Mouse (Mus musculus): ENCODE data around the gene Gm20388. TPM values are rescaled to one million over a fixed set of nuclear protein-coding genes. Genes with fewer than 3 reads are reported as not detected.

The Gm20388 gene
- polyA plus RNA-seq, 1 experiment from 2014 or later = not detected

- Histone ChIP-seq H3K9me3 (no peaks in the 10 kb centered on the region), H3K4me1 (peaks cover 92% of the 10 kb centered on the region), H3K4me2 (no peak overlapping the region), H3K27me3 (no peaks in the 10 kb centered on the region), H3K27ac (no peak overlapping the region), H3K36me3 (no peaks in the 10 kb centered on the region), H3K9ac (no peak overlapping the region), H3K4me3 (no peak overlapping the region)
- WGBS = 84% methylated on average over 2 of the region's 2 CpGs
- ATAC-seq (ENCODE audit: insufficient number of reproducible peaks, insufficient read depth, low FRiP score, low TSS enrichment, low read depth) = no peak
These were observed 604.6 kb downstream of the Gm20388 start for GRCm38 (mm10) chr8:120515214-120515613.

- Histone ChIP-seq H3K36me3 (no peaks in the 10 kb centered on the region), H3K9me3 (no peaks in the 10 kb centered on the region), H3K4me2 (no peak overlapping the region), H3K27ac (no peak overlapping the region), H3K9ac (no peak overlapping the region), H3K4me3 (no peak overlapping the region), H3K4me1 (peaks cover 92% of the 10 kb centered on the region), H3K27me3 (no peaks in the 10 kb centered on the region)
- no peak for ATAC-seq (ENCODE audit: insufficient number of reproducible peaks, insufficient read depth, low FRiP score, low TSS enrichment, low read depth)
- 89% methylated on average over 6 of the region's 6 CpGs for WGBS
These were observed 605.0 kb downstream of the Gm20388 start for GRCm38 (mm10) chr8:120515650-120516049.

- WGBS = 16% methylated on average over 12 of the region's 12 CpGs
- Histone ChIP-seq H3K9ac (0 out of 2 replicates have a peak overlapping the region, but pooled peaks have one; percentile 40), H3K27me3 (no peaks in the 10 kb centered on the region), H3K9me3 (no peaks in the 10 kb centered on the region), H3K4me2 (peak overlapping the region; percentile 40), H3K4me1 (peaks cover 92% of the 10 kb centered on the region), H3K36me3 (no peaks in the 10 kb centered on the region), H3K27ac (no peak overlapping the region), H3K4me3 (no peak overlapping the region)
- no peak for ATAC-seq (ENCODE audit: insufficient number of reproducible peaks, insufficient read depth, low FRiP score, low TSS enrichment, low read depth)
These were observed 605.6 kb downstream of the Gm20388 start for GRCm38 (mm10) chr8:120516182-120516755.

GRCm38 (mm10) chr8:120517666-120518410, 607.2 kb downstream of the Gm20388 start:
- Histone ChIP-seq H3K27ac (peak overlapping the region; percentile 28; the same call in 1 of the 2 replicates), H3K27me3 (no peaks in the 10 kb centered on the region; the same call in 1 of the 2 replicates), H3K9ac (peak overlapping the region; percentile 27; the same call in 1 of the 2 replicates), H3K9me3 (no peaks in the 10 kb centered on the region), H3K36me3 (no peaks in the 10 kb centered on the region), H3K4me2 (no peak overlapping the region), H3K4me3 (no peak overlapping the region), H3K4me1 (peaks cover 85% of the 10 kb centered on the region)
- WGBS = 44% methylated on average over 11 of the region's 11 CpGs
- ATAC-seq (ENCODE audit: insufficient number of reproducible peaks, insufficient read depth, low FRiP score, low TSS enrichment, low read depth) = no peak

- 0 out of 2 replicates have a peak, but pooled peaks have one; percentile 12 for ATAC-seq (ENCODE audit: insufficient number of reproducible peaks, insufficient read depth, low FRiP score, low TSS enrichment, low read depth)
- Histone ChIP-seq H3K27ac (no peak overlapping the region), H3K4me3 (no peak overlapping the region), H3K4me1 (peaks cover 78% of the 10 kb centered on the region), H3K4me2 (no peak overlapping the region), H3K9ac (no peak overlapping the region), H3K9me3 (no peaks in the 10 kb centered on the region), H3K27me3 (no peaks in the 10 kb centered on the region; the same call in 1 of the 2 replicates), H3K36me3 (no peaks in the 10 kb centered on the region)
- 57% methylated on average over 14 of the region's 14 CpGs for WGBS
These were observed 608.3 kb downstream of the Gm20388 start for GRCm38 (mm10) chr8:120518736-120519534.

- H3K27me3 ChIP-seq = no peaks in the 10 kb centered on the region; the same call in 1 of the 2 replicates
- H3K27ac ChIP-seq = peak overlapping the region; percentile 33; the same call in 1 of the 2 replicates
- WGBS = 61% methylated on average over 15 of the region's 15 CpGs
- no peak for ATAC-seq (ENCODE audit: insufficient number of reproducible peaks, insufficient read depth, low FRiP score, low TSS enrichment, low read depth)
- no peaks in the 10 kb centered on the region for H3K9me3 ChIP-seq
- 0 out of 2 replicates have a peak overlapping the region, but pooled peaks have one; percentile 24 for H3K4me2 ChIP-seq
- no peaks in the 10 kb centered on the region for H3K36me3 ChIP-seq
- H3K4me1 ChIP-seq = peaks cover 79% of the 10 kb centered on the region
- no peak overlapping the region for H3K4me3 ChIP-seq
- H3K9ac ChIP-seq = peak overlapping the region; percentile 36; the same call in 1 of the 2 replicates
These were observed 609.6 kb downstream of the Gm20388 start for GRCm38 (mm10) chr8:120520287-120520686.

- no peaks in the 10 kb centered on the region; the same call in 1 of the 2 replicates for H3K27me3 ChIP-seq
- H3K36me3 ChIP-seq = no peaks in the 10 kb centered on the region
- no peaks in the 10 kb centered on the region for H3K9me3 ChIP-seq
- no peak overlapping the region for H3K4me3 ChIP-seq
- 15% methylated on average over 20 of the region's 20 CpGs for WGBS
- peak overlapping the region; percentile 24 for H3K4me2 ChIP-seq
- peaks cover 82% of the 10 kb centered on the region for H3K4me1 ChIP-seq
- H3K9ac ChIP-seq = peak overlapping the region; percentile 36; the same call in 1 of the 2 replicates
- 0 out of 2 replicates have a peak, but pooled peaks have one; percentile 5 for ATAC-seq (ENCODE audit: insufficient number of reproducible peaks, insufficient read depth, low FRiP score, low TSS enrichment, low read depth)
- peak overlapping the region; percentile 33; the same call in 1 of the 2 replicates for H3K27ac ChIP-seq
These were observed 610.3 kb downstream of the Gm20388 start for GRCm38 (mm10) chr8:120520707-120521590.

GRCm38 (mm10) chr8:120521591-120521965, 610.9 kb downstream of the Gm20388 start:
- WGBS = 61% methylated on average over 7 of the region's 7 CpGs
- no peaks in the 10 kb centered on the region for H3K9me3 ChIP-seq
- H3K4me1 ChIP-seq = peaks cover 82% of the 10 kb centered on the region
- no peak overlapping the region for H3K4me2 ChIP-seq
- H3K9ac ChIP-seq = no peak overlapping the region
- no peaks in the 10 kb centered on the region for H3K36me3 ChIP-seq
- H3K4me3 ChIP-seq = no peak overlapping the region
- no peak for ATAC-seq (ENCODE audit: insufficient number of reproducible peaks, insufficient read depth, low FRiP score, low TSS enrichment, low read depth)
- H3K27me3 ChIP-seq = no peaks in the 10 kb centered on the region; the same call in 1 of the 2 replicates
- H3K27ac ChIP-seq = no peak overlapping the region; the same call in 1 of the 2 replicates

- WGBS = 73% methylated on average over 7 of the region's 7 CpGs
- H3K4me1 ChIP-seq = peaks cover 82% of the 10 kb centered on the region
- H3K36me3 ChIP-seq = no peaks in the 10 kb centered on the region
- H3K27ac ChIP-seq = no peak overlapping the region
- H3K9ac ChIP-seq = no peak overlapping the region
- no peak overlapping the region for H3K4me2 ChIP-seq
- H3K9me3 ChIP-seq = no peaks in the 10 kb centered on the region
- H3K4me3 ChIP-seq = no peak overlapping the region
- no peaks in the 10 kb centered on the region; the same call in 1 of the 2 replicates for H3K27me3 ChIP-seq
- no peak for ATAC-seq (ENCODE audit: insufficient number of reproducible peaks, insufficient read depth, low FRiP score, low TSS enrichment, low read depth)
These were observed 613.0 kb downstream of the Gm20388 start for GRCm38 (mm10) chr8:120523641-120524040.

- no peaks in the 10 kb centered on the region for H3K9me3 ChIP-seq
- no peaks in the 10 kb centered on the region for H3K36me3 ChIP-seq
- H3K27ac ChIP-seq = no peak overlapping the region
- no peak overlapping the region for H3K4me3 ChIP-seq
- no peak overlapping the region for H3K4me2 ChIP-seq
- ATAC-seq (ENCODE audit: insufficient number of reproducible peaks, insufficient read depth, low FRiP score, low TSS enrichment, low read depth) = no peak
- H3K27me3 ChIP-seq = no peaks in the 10 kb centered on the region; the same call in 1 of the 2 replicates
- H3K4me1 ChIP-seq = peaks cover 74% of the 10 kb centered on the region
- H3K9ac ChIP-seq = no peak overlapping the region
- WGBS = 88% methylated on average over 1 of the region's 1 CpGs
These were observed 614.5 kb downstream of the Gm20388 start for GRCm38 (mm10) chr8:120525135-120525534.
